Mouse (Mus musculus) right cerebral cortex, adult 18-20 months (tissue): ENCODE results near the gene Gm37240.

Source experiments
- DNase-seq: peaks from one replicate; pipeline ENCODE4 v3.0.0; 2022; ENCODE audit warnings: mixed read lengths

Gm37240 gene

GRCm38 (mm10) chr3:85819319-85819718, 68.0 kb downstream of the Gm37240 start:
- no peak for DNase-seq

GRCm38 (mm10) chr3:85817191-85817590, 70.1 kb downstream of the Gm37240 start, which contains the start of gene Fam160a1:
Gene Fam160a1, minus strand, starts transcription at chr3:85817291.
- DNase-seq = no peak

GRCm38 (mm10) chr3:85814241-85814640, 73.1 kb downstream of the Gm37240 start:
- DNase-seq = peak; percentile 79

- no peak for DNase-seq
Observed at GRCm38 (mm10) chr3:85813101-85814014, 74.0 kb downstream of the Gm37240 start.

GRCm38 (mm10) chr3:85812010-85812409, 75.3 kb downstream of the Gm37240 start:
- DNase-seq = no peak

GRCm38 (mm10) chr3:85793166-85793565, 94.2 kb downstream of the Gm37240 start:
- DNase-seq = no peak

- DNase-seq = no peak
Observed at GRCm38 (mm10) chr3:85789748-85790147, 97.6 kb downstream of the Gm37240 start.

- no peak for DNase-seq
Observed at GRCm38 (mm10) chr3:85786501-85786900, 100.8 kb downstream of the Gm37240 start.

- DNase-seq = no peak
Observed at GRCm38 (mm10) chr3:85780906-85781305, 106.4 kb downstream of the Gm37240 start.

GRCm38 (mm10) chr3:85780332-85780731, 107.0 kb downstream of the Gm37240 start:
- DNase-seq = no peak

GRCm38 (mm10) chr3:85777841-85778240, 109.5 kb downstream of the Gm37240 start:
- no peak for DNase-seq

- no peak for DNase-seq
Observed at GRCm38 (mm10) chr3:85777356-85777755, 110.0 kb downstream of the Gm37240 start.

GRCm38 (mm10) chr3:85776707-85777106, 110.6 kb downstream of the Gm37240 start:
- DNase-seq = no peak

- DNase-seq = no peak
Observed at GRCm38 (mm10) chr3:85776126-85776525, 111.2 kb downstream of the Gm37240 start.

GRCm38 (mm10) chr3:85773886-85774285, 113.4 kb downstream of the Gm37240 start:
- no peak for DNase-seq

GRCm38 (mm10) chr3:85773425-85773824, 113.9 kb downstream of the Gm37240 start:
- DNase-seq = no peak

- DNase-seq = no peak
Observed at GRCm38 (mm10) chr3:85764937-85765337, 122.4 kb downstream of the Gm37240 start.

GRCm38 (mm10) chr3:85764008-85764834, 123.1 kb downstream of the Gm37240 start:
- DNase-seq = no peak

- no peak for DNase-seq
Observed at GRCm38 (mm10) chr3:85757944-85758343, 129.4 kb downstream of the Gm37240 start.

- no peak for DNase-seq
Observed at GRCm38 (mm10) chr3:85757435-85757834, 129.9 kb downstream of the Gm37240 start.

GRCm38 (mm10) chr3:85749348-85749747, 138.0 kb downstream of the Gm37240 start:
- no peak for DNase-seq

- DNase-seq = no peak
Observed at GRCm38 (mm10) chr3:85748863-85749262, 138.5 kb downstream of the Gm37240 start.

- DNase-seq = no peak
Observed at GRCm38 (mm10) chr3:85746116-85746515, 141.2 kb downstream of the Gm37240 start.

- DNase-seq = no peak
Observed at GRCm38 (mm10) chr3:85741767-85742166, 145.6 kb downstream of the Gm37240 start.
